Mouse (Mus musculus) cerebellum, adult 2 months (tissue): ENCODE measurements around the gene Tmem131.

ENCODE experiments used
- CTCF ChIP-seq: fragments of 200-500 bp; IDR thresholded peaks from 2 replicates; pipeline ENCODE4 v1.5.1; 2011; ENCODE audit warnings: low read depth, mild to moderate bottlenecking, control low read depth, low read length, moderate library complexity, borderline replicate concordance; ENCODE audit not compliant: insufficient read depth
- POLR2A ChIP-seq: fragments of 200-500 bp; IDR thresholded peaks from 2 replicates; pipeline ENCODE4 v1.6.1; 2011; ENCODE audit warnings: low read length, control low read depth, borderline replicate concordance; ENCODE audit not compliant: insufficient read depth

DNA sequence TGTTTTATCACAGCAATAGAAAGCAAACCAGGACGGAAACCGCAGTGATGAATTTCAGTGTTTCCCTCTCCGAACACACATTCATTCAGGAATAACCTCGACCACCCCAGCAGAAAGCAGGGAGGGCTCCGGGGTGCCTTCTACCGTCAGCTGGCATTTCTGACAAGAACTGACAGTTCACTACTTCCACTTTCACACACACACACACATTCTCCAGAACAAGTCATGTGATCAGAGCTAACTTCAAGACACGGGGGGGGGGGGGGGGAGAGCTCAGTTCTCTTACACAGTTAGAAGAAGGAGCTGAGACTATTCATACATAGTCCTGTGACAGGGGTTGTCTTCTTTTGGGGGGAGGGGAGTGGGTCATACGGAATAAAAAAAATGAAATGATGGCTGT lies 4.0 kb upstream of the Tmem131 start:
- no peak for TF ChIP-seq POLR2A
- no peak for TF ChIP-seq CTCF
